Mouse (Mus musculus) MEL (cell line): ENCODE data around the gene Kcnip1. TPM values are rescaled to one million over a fixed set of nuclear protein-coding genes. Genes with fewer than 3 reads are reported as not detected.
A peak's percentile ranks its signal among the peaks of the same experiment; 100 is the strongest.

Source experiments
- DNase-seq: peaks from one replicate; pipeline ENCODE4 v3.0.0; 2011; ENCODE audit warnings: low read depth, low spot score
- H3K27ac ChIP-seq: 2 replicates; pipeline ENCODE4 v1.5.1; 2012; ENCODE audit warnings: low read depth, mild to moderate bottlenecking, control low read depth, low read length, moderate library complexity; ENCODE audit not compliant: control insufficient read depth
- H3K27me3 ChIP-seq, 2 experiments: fragments of 150-350 bp in 1 of 2; sonication (generic) in 1 of 2; 2 replicates each; pipeline ENCODE4 v1.6.1; 2012; ENCODE audit warnings: low read length in 2 of 2, mild to moderate bottlenecking in 2 of 2, improper control_type of control experiment in 1 of 2, moderate library complexity in 1 of 2; ENCODE audit not compliant: insufficient read depth in 2 of 2, control insufficient read depth in 1 of 2
- H3K36me3 ChIP-seq, 2 experiments: 2 replicates each; pipeline ENCODE4 v1.6.1; 2012 to 2014; ENCODE audit warnings: low read length in 2 of 2, improper control_type of control experiment in 1 of 2, inconsistent platforms in 1 of 2, mild to moderate bottlenecking in 1 of 2; ENCODE audit not compliant: insufficient read depth in 2 of 2, control insufficient read depth in 1 of 2
- H3K4me1 ChIP-seq, 2 experiments: fragments of 150-350 bp in 1 of 2; sonication (generic) in 1 of 2; 2 replicates each; pipeline ENCODE4 v1.6.1; 2012; ENCODE audit warnings: low read length in 2 of 2, improper control_type of control experiment in 1 of 2, mild to moderate bottlenecking in 1 of 2; ENCODE audit not compliant: insufficient read depth in 2 of 2, control insufficient read depth in 1 of 2
- H3K4me3 ChIP-seq, 2 experiments: fragments of 150-350 bp in 1 of 2; sonication (generic) in 1 of 2; 2 replicates each; pipeline ENCODE4 v1.5.1; 2012; ENCODE audit warnings: low read depth in 2 of 2, low read length in 2 of 2, mild to moderate bottlenecking in 2 of 2, moderate library complexity in 2 of 2, control low read depth in 1 of 2, improper control_type of control experiment in 1 of 2; ENCODE audit not compliant: control insufficient read depth in 1 of 2, insufficient read depth in 1 of 2
- H3K79me2 ChIP-seq: 2 replicates; pipeline ENCODE4 v1.6.1; 2012; ENCODE audit warnings: mild to moderate bottlenecking, low read length, moderate library complexity; ENCODE audit not compliant: control insufficient read depth, poor library complexity, insufficient read depth
- H3K9ac ChIP-seq: 2 replicates; pipeline ENCODE4 v1.6.1; 2012; ENCODE audit warnings: low read depth, mild to moderate bottlenecking, control low read depth, low read length, moderate library complexity; ENCODE audit not compliant: control insufficient read depth, poor library complexity, severe bottlenecking
- H3K9me3 ChIP-seq: fragments of 150-350 bp; sonication (generic); replicated peaks from 2 replicates; pipeline ENCODE4 v1.6.1; 2012; ENCODE audit warnings: mild to moderate bottlenecking, low read length, improper control_type of control experiment, moderate library complexity; ENCODE audit not compliant: insufficient read depth
- BHLHE40 ChIP-seq: IDR thresholded peaks from 2 replicates; pipeline ENCODE4 v1.6.1; 2012; ENCODE audit warnings: low read depth, mild to moderate bottlenecking, inconsistent platforms, low read length, improper control_type of control experiment, borderline replicate concordance
- CHD1 ChIP-seq: IDR thresholded peaks from 2 replicates; pipeline ENCODE4 v1.6.1; 2012; ENCODE audit warnings: low read depth, mild to moderate bottlenecking, inconsistent platforms, low read length, improper control_type of control experiment
- CTCF ChIP-seq, 3 experiments: IDR thresholded peaks in 2 of 3; conservative IDR thresholded peaks in 1 of 3; 2 replicates each; pipeline ENCODE4 v1.5.1; 2011 to 2012; ENCODE audit warnings: low read length in 3 of 3, low read depth in 2 of 3, mild to moderate bottlenecking in 2 of 3, improper control_type of control experiment in 1 of 3, inconsistent platforms in 1 of 3, mixed read lengths in 1 of 3, moderate library complexity in 1 of 3; ENCODE audit not compliant: control insufficient read depth in 1 of 3, insufficient read depth in 1 of 3, poor library complexity in 1 of 3, severe bottlenecking in 1 of 3
- GABPA ChIP-seq: IDR thresholded peaks from 2 replicates; pipeline ENCODE4 v1.6.1; 2012; ENCODE audit warnings: low read depth, mild to moderate bottlenecking, inconsistent platforms, low read length, improper control_type of control experiment, moderate library complexity
- MAX ChIP-seq: IDR thresholded peaks from 2 replicates; pipeline ENCODE4 v1.6.1; 2011; ENCODE audit warnings: low read length, improper control_type of control experiment
- MAZ ChIP-seq: IDR thresholded peaks from 2 replicates; pipeline ENCODE4 v1.6.1; 2012; ENCODE audit warnings: low read depth, mild to moderate bottlenecking, inconsistent platforms, low read length, improper control_type of control experiment
- MEF2A ChIP-seq: IDR thresholded peaks from 2 replicates; pipeline ENCODE4 v1.6.1; 2014; ENCODE audit warnings: low read depth, mild to moderate bottlenecking, inconsistent platforms, low read length, improper control_type of control experiment; ENCODE audit not compliant: poor library complexity, insufficient replicate concordance, severe bottlenecking; ENCODE audit errors: extremely low read depth
- MXI1 ChIP-seq: IDR thresholded peaks from 2 replicates; pipeline ENCODE4 v1.6.1; 2011; ENCODE audit warnings: mild to moderate bottlenecking, low read depth, low read length, improper control_type of control experiment
- NELFE ChIP-seq: IDR thresholded peaks from 2 replicates; pipeline ENCODE4 v1.6.1; 2011; ENCODE audit warnings: low read depth, low read length, improper control_type of control experiment
- POLR2AphosphoS5 ChIP-seq: IDR thresholded peaks from 2 replicates; pipeline ENCODE4 v1.6.1; 2012; ENCODE audit warnings: low read depth, borderline replicate concordance, mild to moderate bottlenecking, inconsistent platforms, low read length, moderate library complexity, mixed read lengths
- RAD21 ChIP-seq: IDR thresholded peaks from 2 replicates; pipeline ENCODE4 v1.6.1; 2011; ENCODE audit warnings: mild to moderate bottlenecking, low read depth, low read length, improper control_type of control experiment
- RCOR1 ChIP-seq: IDR thresholded peaks from 2 replicates; pipeline ENCODE4 v1.6.1; 2012; ENCODE audit warnings: low read depth, mild to moderate bottlenecking, inconsistent platforms, low read length, improper control_type of control experiment
- SMC3 ChIP-seq: IDR thresholded peaks from 2 replicates; pipeline ENCODE4 v1.6.1; 2011; ENCODE audit warnings: low read depth, low read length, improper control_type of control experiment
- TAL1 ChIP-seq: IDR thresholded peaks from 2 replicates; pipeline ENCODE4 v1.6.1; 2012; ENCODE audit warnings: mild to moderate bottlenecking, inconsistent platforms, low read length, moderate library complexity, mixed read lengths
- TCF12 ChIP-seq: IDR thresholded peaks from 2 replicates; pipeline ENCODE4 v1.6.1; 2014; ENCODE audit warnings: low read depth, mild to moderate bottlenecking, inconsistent platforms, low read length, improper control_type of control experiment, moderate library complexity
- ZKSCAN1 ChIP-seq: IDR thresholded peaks from 2 replicates; pipeline ENCODE4 v1.6.1; 2012; ENCODE audit warnings: low read depth, mild to moderate bottlenecking, inconsistent platforms, low read length, improper control_type of control experiment, moderate library complexity
- ZMIZ1 ChIP-seq: IDR thresholded peaks from 2 replicates; pipeline ENCODE4 v1.6.1; 2012; ENCODE audit warnings: low read depth, mild to moderate bottlenecking, inconsistent platforms, low read length, improper control_type of control experiment, moderate library complexity
- polyA plus RNA-seq, 2 experiments: library from polyadenylated mRNA; stranded (reverse) in 1 of 2; unstranded in 1 of 2; fragments of >175 nt in 1 of 2; fragments of >200 nt in 1 of 2; gene quantifications; 2 replicates each; pipeline versions ENCODE4 v1.2.1 to v1.2.4; 2012; ENCODE audit warnings: low replicate concordance in 2 of 2, low read depth in 1 of 2; ENCODE audit not compliant: insufficient read length in 2 of 2, insufficient read depth in 1 of 2, missing spikeins in 1 of 2
- total RNA-seq: library from RNA; depleted of rRNA; stranded (reverse); fragments of 300-350 nt; gene quantifications from 2 replicates; pipeline ENCODE4 v1.2.3, GENCODE M21; 2012

Kcnip1 gene
- total and polyA plus RNA-seq, 3 experiments, result 0.04 to 0.06 TPM; not detected in 1

DNA sequence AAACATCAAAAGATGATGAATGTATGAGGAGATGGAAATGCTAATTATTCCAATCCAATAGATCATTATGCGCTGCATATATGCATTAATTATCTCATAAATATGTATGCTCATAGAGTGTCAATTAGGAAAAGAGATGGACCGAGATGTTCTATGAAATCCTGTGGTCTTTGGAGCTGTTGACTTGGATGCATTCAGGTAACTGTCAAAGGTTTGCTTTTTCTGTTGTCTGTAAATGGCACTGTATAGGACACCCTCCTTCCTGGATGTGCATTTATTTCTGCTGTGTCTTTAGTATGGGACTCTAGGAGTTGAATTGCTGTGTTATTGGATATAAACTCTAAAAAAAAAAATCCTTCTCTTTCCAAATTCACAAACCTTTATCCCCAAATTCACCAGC lies 220.9 kb downstream of the Kcnip1 start:
- H3K79me2 ChIP-seq, result no peaks in the 10 kb centered on the region
- DNase-seq, result no peak
- H3K27me3 ChIP-seq, result peaks cover 3 to 13% of the 10 kb centered on the region in 2 experiments
- H3K36me3 ChIP-seq, result no peaks in the 10 kb centered on the region
- no peak overlapping the region for H3K9ac ChIP-seq
- H3K4me3 ChIP-seq, result no peak overlapping the region
- TF ChIP-seq RCOR1 (no peak), MEF2A (no peak), MAX (no peak)
- no peaks in the 10 kb centered on the region for H3K4me1 ChIP-seq
- H3K27ac ChIP-seq, result no peak overlapping the region
- H3K9me3 ChIP-seq, result no peaks in the 10 kb centered on the region

DNA sequence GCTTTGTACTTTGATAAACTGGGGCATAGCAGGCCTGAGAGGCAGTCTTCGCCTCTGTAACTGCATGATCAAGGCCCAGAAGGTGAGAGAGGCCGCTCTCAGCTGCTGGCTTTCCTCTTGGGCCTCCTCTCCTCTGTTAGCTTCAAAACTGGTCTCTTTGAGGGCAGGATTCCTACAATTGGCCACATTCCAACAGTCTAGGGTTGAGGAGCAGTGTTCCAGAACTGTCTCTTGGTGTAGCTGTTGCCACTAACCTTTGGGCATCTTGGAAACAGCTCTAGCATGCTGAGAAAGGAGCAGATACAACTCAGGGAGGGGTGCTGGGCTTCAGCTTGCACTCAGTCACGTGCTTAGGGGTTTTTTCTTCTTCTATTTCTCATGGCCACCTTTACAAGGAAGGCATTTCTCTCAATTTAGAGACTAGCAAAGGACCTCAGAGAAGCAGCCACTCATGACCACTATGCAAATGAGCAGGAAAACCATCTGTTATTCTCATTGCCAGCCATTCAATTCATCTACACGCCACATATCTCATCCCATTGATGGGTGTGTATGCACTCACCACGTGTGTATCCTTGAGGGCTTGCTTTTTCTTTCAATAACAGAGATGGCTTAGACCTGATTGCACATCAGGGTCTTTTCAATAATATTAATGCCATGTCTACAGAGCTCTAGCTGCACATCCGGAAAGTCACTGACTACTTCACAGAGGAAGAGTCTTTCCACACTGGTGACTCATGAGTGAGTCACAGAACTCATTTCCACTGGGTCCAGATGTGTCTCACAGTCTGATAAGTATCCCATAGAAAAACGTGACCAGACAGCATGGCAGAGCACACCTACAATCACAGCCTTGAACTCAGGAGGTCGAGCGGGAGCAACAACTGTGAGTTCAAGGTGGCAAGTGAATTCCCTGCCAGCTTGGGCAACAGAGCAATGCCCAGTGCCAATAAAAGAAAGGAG lies 225.7 kb downstream of the Kcnip1 start:
- TF ChIP-seq GABPA (no peak), POLR2AphosphoS5 (no peak), BHLHE40 (0 out of 2 replicates have a peak, but pooled peaks have one; percentile 18), TCF12 (no peak), ZMIZ1 (no peak), ZKSCAN1 (no peak)
- no peak overlapping the region for H3K4me3 ChIP-seq
- H3K9ac ChIP-seq, result no peak overlapping the region
- H3K36me3 ChIP-seq, result no peaks in the 10 kb centered on the region
- peaks cover 3 to 9% of the 10 kb centered on the region in 2 experiments for H3K27me3 ChIP-seq
- H3K27ac ChIP-seq, result no peak overlapping the region
- DNase-seq, result no peak
- no peaks in the 10 kb centered on the region for H3K79me2 ChIP-seq
- no peaks in the 10 kb centered on the region for H3K9me3 ChIP-seq
- H3K4me1 ChIP-seq, result no peaks in the 10 kb centered on the region

DNA sequence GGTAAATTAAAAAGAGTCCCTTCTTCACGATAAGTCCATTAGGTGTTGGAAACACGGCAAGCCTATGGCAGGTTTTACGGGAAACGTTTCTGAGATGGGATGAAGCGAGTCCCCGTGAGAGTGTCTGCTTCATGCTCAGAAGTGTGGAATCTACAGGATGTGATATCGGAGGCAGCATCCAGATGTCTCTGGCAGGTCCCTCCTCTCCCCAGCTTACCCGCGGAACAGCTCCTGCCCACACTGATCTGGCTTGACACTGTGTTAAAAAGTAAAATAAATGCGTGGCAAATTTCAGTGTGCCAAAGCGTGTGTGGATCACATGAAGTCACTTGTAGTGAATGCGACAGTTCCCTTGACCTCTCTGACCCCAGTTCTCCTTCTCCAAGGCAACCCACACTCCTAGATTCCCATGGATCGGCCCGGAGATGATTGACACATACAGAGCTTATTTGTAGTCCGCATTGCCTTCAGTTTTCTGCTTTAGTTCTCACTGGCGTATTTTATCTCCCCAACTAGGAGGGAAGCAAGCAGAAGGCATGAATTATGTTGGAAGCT lies 231.7 kb downstream of the Kcnip1 start:
- H3K27ac ChIP-seq, result no peak overlapping the region
- H3K79me2 ChIP-seq, result no peaks in the 10 kb centered on the region
- no peaks in the 10 kb centered on the region for H3K4me1 ChIP-seq
- no peaks in the 10 kb centered on the region for H3K36me3 ChIP-seq
- no peak overlapping the region for H3K4me3 ChIP-seq
- no peak overlapping the region for H3K9ac ChIP-seq
- TF ChIP-seq RAD21, result no peak
- TF ChIP-seq CTCF (IDR thresholded peaks at IDR 0.05 in 2 of 3, conservative IDR thresholded peaks at IDR 0.05 in 1 of 3; ENCODE audit: control insufficient read depth in 1 of 3, insufficient read depth in 1 of 3, low read depth in 2 of 3, low read length in 3 of 3, poor library complexity in 1 of 3, severe bottlenecking in 1 of 3), result no peak
- TF ChIP-seq SMC3, result no peak
- no peak for TF ChIP-seq MAZ
- no peak for TF ChIP-seq TAL1
- no peak for TF ChIP-seq GABPA
- TF ChIP-seq NELFE, result no peak
- TF ChIP-seq MXI1, result no peak
- no peak for TF ChIP-seq MEF2A
- TF ChIP-seq CHD1, result no peak
- H3K27me3 ChIP-seq, result peaks cover 2 to 7% of the 10 kb centered on the region in 2 experiments; a peak in 2 of 4 replicates
- DNase-seq, result no peak
- H3K9me3 ChIP-seq, result no peaks in the 10 kb centered on the region
